Mouse (Mus musculus) limb, embryonic 14.5 days (tissue): ENCODE data around the gene Otop1. TPM values are rescaled to one million over a fixed set of nuclear protein-coding genes. Genes with fewer than 3 reads are reported as not detected.

Experiments
- ATAC-seq: fragments of 200-750 bp; cut with Nextera tagmentation; 2 replicates; pipeline ENCODE4 v1.8.0; 2017; ENCODE audit warnings: low read depth, moderate number of reproducible peaks, moderate TSS enrichment; ENCODE audit not compliant: low FRiP score
- DNase-seq: peaks from one replicate; pipeline ENCODE4 v3.0.0-alpha.2; 2015; ENCODE audit warnings: low spot score
- H3K27ac ChIP-seq: fragments of 300-500 bp; sonication (generic); replicated peaks from 2 replicates; pipeline ENCODE4 v1.5.1; 2014; ENCODE audit warnings: low read depth, mild to moderate bottlenecking, low read length, moderate library complexity, mixed read lengths
- H3K27me3 ChIP-seq: fragments of 300-500 bp; sonication (generic); 2 replicates; pipeline ENCODE4 v1.6.1; 2014; ENCODE audit warnings: low read length, mixed read lengths; ENCODE audit not compliant: control insufficient read depth, insufficient read depth
- H3K36me3 ChIP-seq: fragments of 300-500 bp; sonication (generic); 2 replicates; pipeline ENCODE4 v1.6.1; 2014; ENCODE audit warnings: mild to moderate bottlenecking, low read length, moderate library complexity, mixed read lengths; ENCODE audit not compliant: control insufficient read depth, insufficient read depth
- H3K4me1 ChIP-seq: fragments of 300-500 bp; sonication (generic); 2 replicates; pipeline ENCODE4 v1.6.1; 2014; ENCODE audit warnings: antibody characterized with exemption, low read length, mixed read lengths; ENCODE audit not compliant: control insufficient read depth, insufficient read depth
- H3K4me2 ChIP-seq: fragments of 300-500 bp; sonication (generic); replicated peaks from 2 replicates; pipeline ENCODE4 v1.6.1; 2014; ENCODE audit warnings: low read depth, mild to moderate bottlenecking, low read length, moderate library complexity; ENCODE audit not compliant: severe bottlenecking
- H3K4me3 ChIP-seq: fragments of 300-500 bp; sonication (generic); replicated peaks from 2 replicates; pipeline ENCODE4 v1.5.1; 2014; ENCODE audit warnings: low read length
- H3K9ac ChIP-seq: fragments of 300-500 bp; sonication (generic); 2 replicates; pipeline ENCODE4 v1.6.1; 2014; ENCODE audit warnings: mild to moderate bottlenecking, low read depth, low read length, moderate library complexity; ENCODE audit not compliant: severe bottlenecking
- H3K9me3 ChIP-seq: fragments of 300-500 bp; sonication (generic); 2 replicates; pipeline ENCODE4 v1.6.1; 2016; ENCODE audit warnings: low read length; ENCODE audit not compliant: control insufficient read depth
- POLR2A ChIP-seq: fragments of 200-500 bp; IDR thresholded peaks from 2 replicates; pipeline ENCODE4 v1.8.0; 2012; ENCODE audit warnings: inconsistent platforms, mild to moderate bottlenecking, moderate library complexity, borderline replicate concordance; ENCODE audit not compliant: insufficient read depth, insufficient read length; ENCODE audit errors: extremely low read depth
- WGBS: fragments of 180-500 bp; shearing (Covaris S2); extraction: QIAGEN DNeasy Blood & Tissue Kit; methylation state at CpG from one replicate; pipeline ENCODE4 v1.1.7; 2014; 5-methylcytosine and 5-hydroxymethylcytosine counted together
- polyA plus RNA-seq, 2 experiments: library from polyadenylated mRNA; depleted of rRNA in 1 of 2; stranded (reverse) in 1 of 2; unstranded in 1 of 2; fragments of >200 nt; fragmentation: Nextera tagmentation in 1 of 2; extraction: Ambion mirVana in 1 of 2; gene quantifications; 2 replicates each; pipeline versions ENCODE4 v1.2.1 to v1.2.3; 2012 to 2014

Otop1 gene
- polyA plus RNA-seq, 2 experiments, result not detected

GRCm38 (mm10) chr5:38259455-38260106 lies 16.2 kb upstream of the Otop1 start:
- Histone ChIP-seq H3K9ac (peak overlapping the region; percentile 76), H3K27me3 (no peaks in the 10 kb centered on the region), H3K27ac (peak overlapping the region; percentile 86), H3K4me1 (0 out of 2 replicates have a peak, but pooled peaks cover 2% of the 10 kb centered on the region), H3K9me3 (no peaks in the 10 kb centered on the region), H3K4me2 (peak overlapping the region; percentile 73), H3K36me3 (peaks cover 24% of the 10 kb centered on the region), H3K4me3 (peak overlapping the region; percentile 66)
- 46% methylated on average over 9 of the region's 9 CpGs for WGBS
- TF ChIP-seq POLR2A, result no peak
- no peak for DNase-seq
- no peak; the same call in 1 of the 2 replicates for ATAC-seq

- peaks cover 30% of the 10 kb centered on the region for H3K36me3 ChIP-seq
- ATAC-seq (peak; percentile 81; the same call in 1 of the 2 replicates), DNase-seq (peak; percentile 18)
- peak within 1 kb of the TSS; percentile 86 for H3K27ac ChIP-seq
- no peaks in the 10 kb centered on the region for H3K9me3 ChIP-seq
- peak within 1 kb of the TSS; percentile 76 for H3K9ac ChIP-seq
- peak within 1 kb of the TSS; percentile 73 for H3K4me2 ChIP-seq
- TF ChIP-seq POLR2A, result peak; percentile 90; the same call in 1 of the 2 replicates
- WGBS, result under 1% methylated on average over 40 of the region's 40 CpGs
- H3K27me3 ChIP-seq, result no peaks in the 10 kb centered on the region
- H3K4me1 ChIP-seq, result 0 out of 2 replicates have a peak, but pooled peaks cover 2% of the 10 kb centered on the region
- peak within 1 kb of the TSS; percentile 66 for H3K4me3 ChIP-seq
Measured at GRCm38 (mm10) chr5:38260107-38260682, 15.6 kb upstream of the Otop1 start, which contains the start of gene Tmem128. Gene Tmem128 (plus strand): TSS chr5:38260185.

GRCm38 (mm10) chr5:38270942-38271341 lies 4.8 kb upstream of the Otop1 start:
- 93% methylated on average over 3 of the region's 3 CpGs for WGBS
- H3K4me3 ChIP-seq, result no peak overlapping the region
- H3K4me2 ChIP-seq, result no peak overlapping the region
- no peak for TF ChIP-seq POLR2A
- no peak for ATAC-seq
- peaks cover 46% of the 10 kb centered on the region for H3K36me3 ChIP-seq
- no peaks in the 10 kb centered on the region for H3K4me1 ChIP-seq
- H3K9me3 ChIP-seq, result no peaks in the 10 kb centered on the region
- H3K27ac ChIP-seq, result no peak overlapping the region
- DNase-seq, result no peak
- H3K9ac ChIP-seq, result no peak overlapping the region
- peaks cover 14% of the 10 kb centered on the region; the same call in 1 of the 2 replicates for H3K27me3 ChIP-seq

GRCm38 (mm10) chr5:38273831-38274230 lies 1.9 kb upstream of the Otop1 start:
- Histone ChIP-seq H3K9me3 (no peaks in the 10 kb centered on the region), H3K27me3 (peaks cover 43% of the 10 kb centered on the region), H3K4me2 (no peak overlapping the region), H3K4me1 (peaks cover 11% of the 10 kb centered on the region; the same call in 1 of the 2 replicates), H3K9ac (no peak overlapping the region), H3K4me3 (no peak overlapping the region), H3K27ac (no peak overlapping the region), H3K36me3 (peaks cover 22% of the 10 kb centered on the region)
- no peak for TF ChIP-seq POLR2A
- no peak for DNase-seq
- no peak for ATAC-seq
- WGBS, result 82% methylated on average over 4 of the region's 4 CpGs

- Histone ChIP-seq H3K9ac (no peak overlapping the region), H3K9me3 (no peaks in the 10 kb centered on the region), H3K4me3 (peak overlapping the region; percentile 30), H3K4me1 (peaks cover 11% of the 10 kb centered on the region; the same call in 1 of the 2 replicates), H3K27ac (no peak overlapping the region), H3K27me3 (peaks cover 48% of the 10 kb centered on the region), H3K36me3 (peaks cover 2% of the 10 kb centered on the region; the same call in 1 of the 2 replicates), H3K4me2 (peak overlapping the region; percentile 34)
- ATAC-seq (no peak), DNase-seq (no peak)
- WGBS, result 3% methylated on average over 19 of the region's 19 CpGs
- TF ChIP-seq POLR2A, result no peak
Measured at GRCm38 (mm10) chr5:38276451-38276850, 679 bp downstream of the Otop1 start.
